Mouse (Mus musculus) small intestine, adult 2 months (tissue): ENCODE data around the gene Ccr7. TPM values are rescaled to one million over a fixed set of nuclear protein-coding genes. Genes with fewer than 3 reads are reported as not detected.

Experiments used
- H3K27ac ChIP-seq: fragments of 200-500 bp; 2 replicates; pipeline ENCODE4 v1.5.1; 2012; ENCODE audit warnings: low read depth, low read length, control low read depth, inconsistent platforms; ENCODE audit not compliant: insufficient read depth
- H3K27me3 ChIP-seq: fragments of 200-500 bp; 2 replicates; pipeline ENCODE4 v1.6.1; 2012; ENCODE audit warnings: mild to moderate bottlenecking, moderate library complexity, low read length, inconsistent platforms; ENCODE audit not compliant: control insufficient read depth, insufficient read depth
- H3K36me3 ChIP-seq: fragments of 200-500 bp; 2 replicates; pipeline ENCODE4 v1.6.1; 2012; ENCODE audit warnings: mild to moderate bottlenecking, low read length, control low read depth, inconsistent platforms; ENCODE audit not compliant: control insufficient read depth, insufficient read depth
- H3K4me1 ChIP-seq: fragments of 200-500 bp; 2 replicates; pipeline ENCODE4 v1.6.1; 2012; ENCODE audit warnings: low read length, inconsistent platforms, mixed read lengths; ENCODE audit not compliant: control insufficient read depth, insufficient read depth, insufficient read length
- H3K4me3 ChIP-seq: fragments of 200-500 bp; 2 replicates; pipeline ENCODE4 v1.5.1; 2012; ENCODE audit warnings: low read depth, mild to moderate bottlenecking, control low read depth, inconsistent platforms, low read length, moderate library complexity
- CTCF ChIP-seq: fragments of 200-500 bp; IDR thresholded peaks from 2 replicates; pipeline ENCODE4 v1.5.1; 2012; ENCODE audit warnings: low read depth, mild to moderate bottlenecking, control low read depth, inconsistent platforms, low read length, moderate library complexity, mixed read lengths; ENCODE audit not compliant: insufficient replicate concordance, insufficient read length; ENCODE audit errors: extremely low read depth
- POLR2A ChIP-seq: fragments of 200-500 bp; IDR thresholded peaks from 2 replicates; pipeline ENCODE4 v1.6.1; 2012; ENCODE audit warnings: low read depth, mild to moderate bottlenecking, control low read depth, inconsistent platforms, low read length, moderate library complexity
- WGBS: fragments of 180-500 bp; shearing (Covaris S2); methylation state at CpG from one replicate; pipeline ENCODE4 v1.1.7; 2018; 5-methylcytosine and 5-hydroxymethylcytosine counted together
- polyA plus RNA-seq: library from polyadenylated mRNA; depleted of rRNA; stranded (reverse); fragments of >200 nt; gene quantifications from 2 replicates; pipeline ENCODE4 v1.2.3, GENCODE M21; 2012

The Ccr7 gene
- polyA plus RNA-seq, 1 experiment: 4.1 TPM

GRCm38 (mm10) chr11:99112700-99113099 is 42.2 kb downstream of the Ccr7 start:
- no peaks in the 10 kb centered on the region for H3K36me3 ChIP-seq
- peak overlapping the region; percentile 33 for H3K27ac ChIP-seq
- peaks cover 24% of the 10 kb centered on the region for H3K4me1 ChIP-seq
- H3K4me3 ChIP-seq: no peak overlapping the region
- WGBS: 16% methylated on average over 5 of the region's 5 CpGs
- TF ChIP-seq CTCF (no peak), POLR2A (no peak)
- no peaks in the 10 kb centered on the region for H3K27me3 ChIP-seq

GRCm38 (mm10) chr11:99111631-99112030 is 43.2 kb downstream of the Ccr7 start:
- TF ChIP-seq POLR2A (no peak), CTCF (no peak)
- H3K27me3 ChIP-seq: no peaks in the 10 kb centered on the region
- 52% methylated on average over 7 of the region's 7 CpGs for WGBS
- H3K4me3 ChIP-seq: no peak overlapping the region
- H3K36me3 ChIP-seq: no peaks in the 10 kb centered on the region
- peaks cover 32% of the 10 kb centered on the region for H3K4me1 ChIP-seq
- H3K27ac ChIP-seq: no peak overlapping the region

GRCm38 (mm10) chr11:99111155-99111554 is 43.7 kb downstream of the Ccr7 start:
- 21% methylated on average over 11 of the region's 11 CpGs for WGBS
- Histone ChIP-seq H3K36me3 (no peaks in the 10 kb centered on the region), H3K4me3 (no peak overlapping the region), H3K4me1 (peaks cover 34% of the 10 kb centered on the region), H3K27ac (no peak overlapping the region), H3K27me3 (no peaks in the 10 kb centered on the region)
- no peak for TF ChIP-seq POLR2A
- no peak for TF ChIP-seq CTCF

GRCm38 (mm10) chr11:99110370-99111110 is 44.3 kb downstream of the Ccr7 start:
- WGBS: 55% methylated on average over 15 of the region's 15 CpGs
- Histone ChIP-seq H3K4me1 (peaks cover 39% of the 10 kb centered on the region), H3K27ac (peak overlapping the region; percentile 70), H3K4me3 (no peak overlapping the region), H3K36me3 (no peaks in the 10 kb centered on the region), H3K27me3 (no peaks in the 10 kb centered on the region)
- no peak for TF ChIP-seq POLR2A
- TF ChIP-seq CTCF: peak; percentile 64; the same call in 1 of the 2 replicates

GRCm38 (mm10) chr11:99108296-99108695 is 46.6 kb downstream of the Ccr7 start:
- Histone ChIP-seq H3K27me3 (no peaks in the 10 kb centered on the region), H3K4me1 (peaks cover 51% of the 10 kb centered on the region), H3K36me3 (no peaks in the 10 kb centered on the region), H3K27ac (no peak overlapping the region), H3K4me3 (no peak overlapping the region)
- TF ChIP-seq POLR2A: no peak
- WGBS: 84% methylated on average over 3 of the region's 3 CpGs

GRCm38 (mm10) chr11:99105981-99106726 is 48.7 kb downstream of the Ccr7 start:
- peak overlapping the region; percentile 99 for H3K27ac ChIP-seq
- TF ChIP-seq CTCF (no peak), POLR2A (no peak)
- peaks cover 46% of the 10 kb centered on the region for H3K4me1 ChIP-seq
- no peaks in the 10 kb centered on the region for H3K27me3 ChIP-seq
- 22% methylated on average over 12 of the region's 12 CpGs for WGBS
- H3K36me3 ChIP-seq: no peaks in the 10 kb centered on the region
- no peak overlapping the region for H3K4me3 ChIP-seq
